In the genomic region with DNA sequence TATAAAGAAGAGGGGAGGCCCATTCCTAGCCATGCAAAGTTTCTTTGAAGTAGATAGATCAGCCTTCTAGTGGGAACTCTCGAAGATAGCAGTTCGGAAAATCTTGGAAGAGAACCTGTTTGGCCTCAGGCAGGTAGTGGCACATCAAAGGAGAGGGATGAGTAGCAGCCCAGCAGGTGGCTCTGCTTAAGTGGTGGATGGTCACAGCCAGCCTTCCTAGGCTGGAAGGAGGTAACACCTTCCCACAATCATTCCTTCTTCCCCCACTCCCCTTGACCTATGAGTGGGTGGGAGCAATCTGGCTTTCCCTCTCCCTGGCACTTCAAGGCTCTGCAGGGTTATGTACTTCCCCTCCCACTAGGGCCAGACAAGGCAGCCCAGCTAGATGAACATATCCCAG, we compare ENCODE assay signal across 25 mouse cellular contexts.
"Had no signal": no experiment of that assay in that cellular context is flagged by ENCODE, and none has a peak within 500 bp of the region (broad histone marks: within the 10 kb centered on the region; RNA-seq: fewer than 3 reads in every experiment).

No protein-coding gene starts in this region.

- H3K36me3 ChIP-seq: heart, embryonic 13.5 days; heart, embryonic 15.5 days; hindbrain, embryonic 13.5 days; hindbrain, embryonic 15.5 days; limb, embryonic 10.5 days; limb, embryonic 12.5 days; liver, embryonic 13.5 days had no signal

- H3K27ac ChIP-seq: heart, adult 2 months; heart, embryonic 13.5 days; heart, embryonic 15.5 days; hindbrain, embryonic 13.5 days; hindbrain, embryonic 15.5 days; layer of hippocampus, adult 2 months; left cerebral cortex, adult 2 months; limb, embryonic 10.5 days; limb, embryonic 12.5 days; liver, embryonic 13.5 days had no signal

- ATAC-seq: inflammation-experienced regulatory T-cells, adult 6 months; intestine, postnatal 0 days had no signal

- DNase-seq: gastrocnemius, postnatal 14 days; gastrocnemius, postnatal 36 days; heart, adult 11 months; heart, adult 2 months; heart, postnatal 14 days; heart, postnatal 36 days; kidney, adult 18-20 months; kidney, adult 8-10 months; kidney, postnatal 10 days; kidney, postnatal 25 days; kidney, postnatal 4 days; liver; liver, embryonic 13.5 days had no signal

- H3K4me1 ChIP-seq: heart, embryonic 13.5 days; heart, embryonic 15.5 days; hindbrain, embryonic 13.5 days; hindbrain, embryonic 15.5 days; limb, embryonic 10.5 days; limb, embryonic 12.5 days; liver, embryonic 13.5 days had no signal

- H3K4me2 ChIP-seq: heart, embryonic 11.5 days; heart, embryonic 13.5 days; heart, embryonic 15.5 days; hindbrain, embryonic 13.5 days; hindbrain, embryonic 15.5 days; limb, embryonic 12.5 days; liver, embryonic 11.5 days; liver, embryonic 13.5 days had no signal

- H3K4me3 ChIP-seq: heart, adult 2 months; heart, embryonic 13.5 days; heart, embryonic 15.5 days; hindbrain, embryonic 13.5 days; hindbrain, embryonic 15.5 days; layer of hippocampus, adult 2 months; left cerebral cortex, adult 2 months; limb, embryonic 10.5 days; limb, embryonic 12.5 days; liver, embryonic 13.5 days had no signal

- H3K9ac ChIP-seq: heart, embryonic 13.5 days; heart, embryonic 15.5 days; hindbrain, embryonic 13.5 days; hindbrain, embryonic 15.5 days; limb, embryonic 12.5 days; liver, embryonic 13.5 days had no signal

- H3K9me3 ChIP-seq: heart, embryonic 13.5 days; heart, embryonic 15.5 days; hindbrain, embryonic 13.5 days; hindbrain, embryonic 15.5 days; limb, embryonic 10.5 days; limb, embryonic 12.5 days; liver, embryonic 13.5 days had no signal

- H3K27me3 ChIP-seq: heart, embryonic 13.5 days; heart, embryonic 15.5 days; hindbrain, embryonic 13.5 days; hindbrain, embryonic 15.5 days; limb, embryonic 12.5 days; liver, embryonic 13.5 days had no signal
